Mouse (Mus musculus): ENCODE measurements around the gene Atp6v0a1. TPM values are rescaled to one million over a fixed set of nuclear protein-coding genes. Genes with fewer than 3 reads are reported as not detected.

Gene Atp6v0a1
- polyA plus RNA-seq, 1 experiment from 2014 or later: 47.8 TPM

DNA sequence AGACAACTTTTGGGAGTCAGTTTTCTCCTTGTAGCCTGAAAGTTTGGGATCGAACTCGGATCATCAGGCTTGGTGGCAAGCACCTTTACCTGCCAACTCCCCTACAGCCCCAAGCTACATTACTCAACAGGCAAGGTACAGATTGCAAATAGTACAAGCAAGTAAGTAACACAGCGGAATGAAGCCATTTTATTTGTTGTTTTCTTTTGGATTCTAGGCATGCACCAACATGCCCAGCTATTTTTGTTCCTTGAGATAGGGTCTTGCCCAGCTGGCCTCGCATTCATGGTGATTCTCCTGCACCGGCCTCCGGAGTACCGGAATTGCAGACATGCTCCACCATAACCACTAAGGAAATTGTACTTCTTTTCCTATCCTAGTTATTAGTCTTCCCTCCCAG lies 36.0 kb upstream of the Atp6v0a1 start:
- H3K27me3 ChIP-seq (ENCODE audit: control insufficient read depth, insufficient read depth, low read length): 0 out of 2 replicates have a peak, but pooled peaks cover 4% of the 10 kb centered on the region
- H3K9ac ChIP-seq (ENCODE audit: low read length): no peak overlapping the region
- H3K4me3 ChIP-seq (replicated peaks; ENCODE audit: low read length): no peak overlapping the region
- peaks cover 20% of the 10 kb centered on the region for H3K4me1 ChIP-seq (ENCODE audit: control insufficient read depth, insufficient read depth, low read length)
- no peaks in the 10 kb centered on the region for H3K9me3 ChIP-seq (replicated peaks; ENCODE audit: control insufficient read depth, low read length)
- no peaks in the 10 kb centered on the region for H3K36me3 ChIP-seq (ENCODE audit: control insufficient read depth, insufficient read depth, low read length)
- no peak for ATAC-seq (ENCODE audit: insufficient read depth, low FRiP score)
- H3K4me2 ChIP-seq (ENCODE audit: low read depth, low read length): no peak overlapping the region
- no peak overlapping the region for H3K27ac ChIP-seq (ENCODE audit: low read length)
- WGBS: 86% methylated on average over 7 of the region's 7 CpGs

DNA sequence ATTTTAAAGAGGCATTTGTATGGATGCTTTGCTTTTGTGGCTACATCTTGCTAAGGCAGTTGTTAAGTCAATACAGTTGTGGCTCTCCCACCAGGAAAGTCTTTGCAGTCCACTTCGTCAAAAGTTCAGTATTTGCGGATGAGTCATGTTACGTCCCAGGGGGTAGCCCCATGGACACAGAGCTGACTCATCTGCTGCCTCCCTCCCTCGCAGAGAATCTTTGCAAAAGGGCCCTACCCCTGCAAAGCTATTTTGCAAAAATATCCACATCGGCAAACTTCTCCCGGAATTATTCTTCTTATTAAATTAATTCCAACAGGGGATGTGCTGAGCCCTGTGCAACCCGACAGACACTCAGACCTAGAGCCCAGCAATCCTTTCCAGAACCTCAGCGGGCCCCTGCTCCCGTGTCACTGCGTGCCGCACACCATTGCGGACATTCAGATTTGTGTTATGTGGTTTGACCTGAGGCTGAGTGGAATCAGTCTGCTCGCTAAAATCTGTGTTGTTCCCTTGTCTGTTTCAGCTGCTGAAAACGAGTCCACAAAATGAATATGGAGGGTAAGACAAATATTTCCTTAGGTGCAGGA lies 34.8 kb upstream of the Atp6v0a1 start:
- 42% methylated on average over 14 of the region's 14 CpGs for WGBS

DNA sequence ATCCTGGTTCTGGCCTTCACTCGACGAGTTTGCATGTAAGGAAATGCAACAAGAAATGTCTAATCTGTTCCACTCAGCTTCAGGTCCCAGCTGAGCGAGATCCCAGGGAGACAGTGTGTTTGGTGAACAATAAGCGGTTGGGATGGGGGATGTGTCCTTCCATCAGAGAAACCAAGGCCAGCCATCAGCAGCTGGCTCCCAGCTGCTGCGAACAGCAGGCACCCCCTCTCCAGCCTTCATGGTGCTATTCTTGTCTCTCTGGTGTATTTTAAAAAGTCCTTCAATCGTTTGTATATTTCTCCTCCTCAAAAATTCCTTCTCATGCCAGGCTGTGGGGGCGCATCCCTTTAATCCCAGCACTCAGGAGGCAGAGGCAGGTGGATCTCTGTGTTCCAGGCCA lies 34.0 kb upstream of the Atp6v0a1 start:
- H3K27ac ChIP-seq (ENCODE audit: low read length): peak overlapping the region; percentile 71
- no peaks in the 10 kb centered on the region for H3K9me3 ChIP-seq (replicated peaks; ENCODE audit: control insufficient read depth, low read length)
- H3K4me2 ChIP-seq (ENCODE audit: low read depth, low read length): no peak overlapping the region
- no peak overlapping the region for H3K9ac ChIP-seq (ENCODE audit: low read length)
- ATAC-seq (ENCODE audit: insufficient read depth, low FRiP score): no peak
- peaks cover 22% of the 10 kb centered on the region for H3K4me1 ChIP-seq (ENCODE audit: control insufficient read depth, insufficient read depth, low read length)
- H3K4me3 ChIP-seq (replicated peaks; ENCODE audit: low read length): no peak overlapping the region
- H3K36me3 ChIP-seq (ENCODE audit: control insufficient read depth, insufficient read depth, low read length): no peaks in the 10 kb centered on the region
- 0 out of 2 replicates have a peak, but pooled peaks cover 4% of the 10 kb centered on the region for H3K27me3 ChIP-seq (ENCODE audit: control insufficient read depth, insufficient read depth, low read length)
- 43% methylated on average over 7 of the region's 7 CpGs for WGBS

More for the DNA sequence above, 34.8 kb upstream of the Atp6v0a1 start:
- Histone ChIP-seq H3K36me3 (ENCODE audit: control insufficient read depth, insufficient read depth, low read length) (no peaks in the 10 kb centered on the region), H3K4me2 (ENCODE audit: low read depth, low read length) (no peak overlapping the region), H3K27me3 (ENCODE audit: control insufficient read depth, insufficient read depth, low read length) (0 out of 2 replicates have a peak, but pooled peaks cover 4% of the 10 kb centered on the region), H3K9me3 (replicated peaks; ENCODE audit: control insufficient read depth, low read length) (no peaks in the 10 kb centered on the region), H3K4me3 (replicated peaks; ENCODE audit: low read length) (no peak overlapping the region), H3K27ac (ENCODE audit: low read length) (peak overlapping the region; percentile 71), H3K4me1 (ENCODE audit: control insufficient read depth, insufficient read depth, low read length) (peaks cover 18% of the 10 kb centered on the region), H3K9ac (ENCODE audit: low read length) (peak overlapping the region; percentile 36)
- ATAC-seq (ENCODE audit: insufficient read depth, low FRiP score): no peak

- H3K4me1 ChIP-seq (ENCODE audit: control insufficient read depth, insufficient read depth, low read length): peaks cover 11% of the 10 kb centered on the region; the same call in 1 of the 2 replicates
- no peaks in the 10 kb centered on the region for H3K9me3 ChIP-seq (replicated peaks; ENCODE audit: control insufficient read depth, low read length)
- peak; percentile 67 for ATAC-seq (ENCODE audit: insufficient read depth, low FRiP score)
- H3K4me2 ChIP-seq (ENCODE audit: low read depth, low read length): no peak overlapping the region
- H3K9ac ChIP-seq (ENCODE audit: low read length): 0 out of 2 replicates have a peak overlapping the region, but pooled peaks have one; percentile 8
- H3K4me3 ChIP-seq (replicated peaks; ENCODE audit: low read length): no peak overlapping the region
- no peaks in the 10 kb centered on the region for H3K27me3 ChIP-seq (ENCODE audit: control insufficient read depth, insufficient read depth, low read length)
- WGBS: 27% methylated on average over 8 of the region's 8 CpGs
- H3K36me3 ChIP-seq (ENCODE audit: control insufficient read depth, insufficient read depth, low read length): no peaks in the 10 kb centered on the region
- H3K27ac ChIP-seq (ENCODE audit: low read length): peak overlapping the region; percentile 75
Observed at GRCm38 (mm10) chr11:100979887-100980286, 29.4 kb upstream of the Atp6v0a1 start.

DNA sequence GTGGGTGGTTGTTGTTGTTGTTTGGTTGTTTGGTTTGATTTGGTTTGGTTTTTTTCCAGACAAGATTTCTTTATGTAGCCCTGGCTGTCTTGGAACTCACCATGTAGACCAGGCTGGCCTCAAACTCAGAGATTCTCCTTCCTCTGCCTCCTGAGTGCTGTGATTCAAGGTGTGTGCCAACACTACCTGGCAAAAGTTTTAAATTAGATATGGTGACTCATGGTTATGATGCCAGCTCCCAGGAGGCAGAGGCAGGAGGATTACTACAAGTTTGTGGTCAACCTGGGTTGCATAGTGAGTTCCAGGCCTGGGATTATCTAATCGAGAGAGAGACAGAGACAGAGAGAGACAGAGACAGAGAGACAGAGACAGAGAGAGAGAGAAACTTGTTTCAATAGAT lies 28.8 kb upstream of the Atp6v0a1 start:
- H3K9ac ChIP-seq (ENCODE audit: low read length): no peak overlapping the region
- H3K4me3 ChIP-seq (replicated peaks; ENCODE audit: low read length): no peak overlapping the region
- WGBS: 79% methylated on average over 1 of the region's 1 CpGs
- no peaks in the 10 kb centered on the region for H3K27me3 ChIP-seq (ENCODE audit: control insufficient read depth, insufficient read depth, low read length)
- H3K36me3 ChIP-seq (ENCODE audit: control insufficient read depth, insufficient read depth, low read length): no peaks in the 10 kb centered on the region
- ATAC-seq (ENCODE audit: insufficient read depth, low FRiP score): no peak
- no peaks in the 10 kb centered on the region for H3K9me3 ChIP-seq (replicated peaks; ENCODE audit: control insufficient read depth, low read length)
- H3K4me1 ChIP-seq (ENCODE audit: control insufficient read depth, insufficient read depth, low read length): peaks cover 11% of the 10 kb centered on the region; the same call in 1 of the 2 replicates
- no peak overlapping the region for H3K4me2 ChIP-seq (ENCODE audit: low read depth, low read length)
- H3K27ac ChIP-seq (ENCODE audit: low read length): peak overlapping the region; percentile 75

DNA sequence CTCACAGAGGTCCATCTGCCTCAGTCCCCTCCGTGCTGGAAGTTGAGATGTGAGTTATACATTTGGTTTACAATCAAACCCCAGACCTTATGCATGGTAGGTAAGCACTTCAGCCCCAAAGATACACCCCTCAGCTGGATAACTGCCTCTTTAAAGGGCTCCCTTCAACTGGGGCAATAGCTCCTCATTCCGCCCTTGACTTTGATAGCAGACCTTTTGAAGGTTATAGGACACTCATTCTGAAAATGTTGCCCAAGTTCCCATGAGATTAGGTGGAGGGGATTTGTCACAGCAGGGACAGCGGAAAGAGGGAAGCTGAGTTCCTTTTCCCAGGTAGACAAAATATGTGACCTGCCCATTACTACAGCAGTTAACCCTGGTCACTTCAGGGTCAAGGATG lies 28.0 kb upstream of the Atp6v0a1 start:
- H3K27me3 ChIP-seq (ENCODE audit: control insufficient read depth, insufficient read depth, low read length): no peaks in the 10 kb centered on the region
- H3K9me3 ChIP-seq (replicated peaks; ENCODE audit: control insufficient read depth, low read length): no peaks in the 10 kb centered on the region
- no peak overlapping the region for H3K9ac ChIP-seq (ENCODE audit: low read length)
- no peak overlapping the region for H3K4me2 ChIP-seq (ENCODE audit: low read depth, low read length)
- no peak for ATAC-seq (ENCODE audit: insufficient read depth, low FRiP score)
- 66% methylated on average over 3 of the region's 3 CpGs for WGBS
- no peaks in the 10 kb centered on the region for H3K36me3 ChIP-seq (ENCODE audit: control insufficient read depth, insufficient read depth, low read length)
- peaks cover 11% of the 10 kb centered on the region; the same call in 1 of the 2 replicates for H3K4me1 ChIP-seq (ENCODE audit: control insufficient read depth, insufficient read depth, low read length)
- no peak overlapping the region for H3K27ac ChIP-seq (ENCODE audit: low read length)
- no peak overlapping the region for H3K4me3 ChIP-seq (replicated peaks; ENCODE audit: low read length)

GRCm38 (mm10) chr11:100982087-100982486 lies 27.2 kb upstream of the Atp6v0a1 start:
- H3K9me3 ChIP-seq (replicated peaks; ENCODE audit: control insufficient read depth, low read length): no peaks in the 10 kb centered on the region
- H3K4me2 ChIP-seq (ENCODE audit: low read depth, low read length): no peak overlapping the region
- no peaks in the 10 kb centered on the region for H3K27me3 ChIP-seq (ENCODE audit: control insufficient read depth, insufficient read depth, low read length)
- no peak overlapping the region for H3K27ac ChIP-seq (ENCODE audit: low read length)
- no peak overlapping the region for H3K4me3 ChIP-seq (replicated peaks; ENCODE audit: low read length)
- no peak overlapping the region for H3K9ac ChIP-seq (ENCODE audit: low read length)
- no peaks in the 10 kb centered on the region for H3K36me3 ChIP-seq (ENCODE audit: control insufficient read depth, insufficient read depth, low read length)
- WGBS: 29% methylated on average over 8 of the region's 8 CpGs
- no peak for ATAC-seq (ENCODE audit: insufficient read depth, low FRiP score)
- H3K4me1 ChIP-seq (ENCODE audit: control insufficient read depth, insufficient read depth, low read length): peaks cover 11% of the 10 kb centered on the region; the same call in 1 of the 2 replicates

GRCm38 (mm10) chr11:100983125-100983777 lies 26.0 kb upstream of the Atp6v0a1 start:
- H3K9me3 ChIP-seq (replicated peaks; ENCODE audit: control insufficient read depth, low read length): no peaks in the 10 kb centered on the region
- WGBS: 3% methylated on average over 20 of the region's 20 CpGs
- no peaks in the 10 kb centered on the region for H3K27me3 ChIP-seq (ENCODE audit: control insufficient read depth, insufficient read depth, low read length)
- no peaks in the 10 kb centered on the region for H3K36me3 ChIP-seq (ENCODE audit: control insufficient read depth, insufficient read depth, low read length)
- peak overlapping the region; percentile 45 for H3K4me3 ChIP-seq (replicated peaks; ENCODE audit: low read length)
- ATAC-seq (ENCODE audit: insufficient read depth, low FRiP score): peak; percentile 79
- peak overlapping the region; percentile 59 for H3K4me2 ChIP-seq (ENCODE audit: low read depth, low read length)
- H3K9ac ChIP-seq (ENCODE audit: low read length): peak overlapping the region; percentile 71
- no peak overlapping the region; the same call in 1 of the 2 replicates for H3K27ac ChIP-seq (ENCODE audit: low read length)
- H3K4me1 ChIP-seq (ENCODE audit: control insufficient read depth, insufficient read depth, low read length): peaks cover 11% of the 10 kb centered on the region; the same call in 1 of the 2 replicates

DNA sequence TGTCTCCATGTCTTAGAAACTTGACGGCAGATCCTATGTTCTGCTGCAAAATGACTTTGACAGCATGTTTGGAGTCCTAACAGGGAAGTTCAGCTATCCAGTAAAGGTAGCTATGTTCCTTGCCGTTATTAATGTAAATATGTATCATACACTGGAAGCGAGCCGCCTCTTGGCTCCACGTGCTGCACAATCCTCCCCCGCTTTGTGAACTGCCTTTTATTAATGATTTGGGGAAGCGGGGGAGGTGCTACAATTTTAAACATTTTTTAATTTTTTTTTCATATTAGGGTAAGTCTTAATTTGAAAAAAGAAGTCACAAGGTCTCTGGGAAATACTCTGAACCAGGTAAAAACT lies 25.5 kb upstream of the Atp6v0a1 start:
- WGBS: 58% methylated on average over 7 of the region's 7 CpGs
- Histone ChIP-seq H3K27ac (ENCODE audit: low read length) (no peak overlapping the region), H3K4me2 (ENCODE audit: low read depth, low read length) (0 out of 2 replicates have a peak overlapping the region, but pooled peaks have one; percentile 59), H3K4me1 (ENCODE audit: control insufficient read depth, insufficient read depth, low read length) (peaks cover 11% of the 10 kb centered on the region; the same call in 1 of the 2 replicates), H3K9me3 (replicated peaks; ENCODE audit: control insufficient read depth, low read length) (no peaks in the 10 kb centered on the region), H3K4me3 (replicated peaks; ENCODE audit: low read length) (no peak overlapping the region), H3K27me3 (ENCODE audit: control insufficient read depth, insufficient read depth, low read length) (no peaks in the 10 kb centered on the region), H3K36me3 (ENCODE audit: control insufficient read depth, insufficient read depth, low read length) (no peaks in the 10 kb centered on the region), H3K9ac (ENCODE audit: low read length) (no peak overlapping the region)
- no peak for ATAC-seq (ENCODE audit: insufficient read depth, low FRiP score)
